Mouse (Mus musculus): ENCODE measurements around the gene Prx. TPM values are rescaled to one million over a fixed set of nuclear protein-coding genes. Genes with fewer than 3 reads are reported as not detected.
A peak's percentile ranks its signal among the peaks of the same experiment; 100 is the strongest.

Prx gene
- under 1 TPM; 0.22 to 0.62 TPM for polyA plus RNA-seq (2017; shearing (Covaris generic))

DNA sequence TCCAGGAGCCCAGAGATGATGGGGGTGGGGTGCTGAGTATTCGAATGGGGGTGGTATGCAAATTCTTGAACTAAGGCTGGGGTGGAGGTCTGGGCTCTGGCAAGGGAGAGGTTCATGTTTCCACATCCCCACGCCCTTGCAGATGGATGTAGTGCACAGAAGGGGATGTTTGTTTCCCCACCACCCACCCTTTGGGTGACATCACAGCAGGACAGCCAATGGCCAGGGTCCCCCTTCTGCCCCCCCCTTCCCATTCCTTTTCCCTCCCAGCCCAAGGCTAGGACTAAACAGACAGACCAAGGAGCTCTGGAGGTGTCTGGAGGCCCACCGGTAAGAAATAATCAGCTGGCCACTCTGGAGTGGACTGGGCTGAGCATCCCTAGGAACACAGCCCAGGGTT lies at the start of gene Prx:
TSS of gene Prx (plus strand) at position 289 of the 400 bp plus-strand sequence.
- no peak for ATAC-seq

DNA sequence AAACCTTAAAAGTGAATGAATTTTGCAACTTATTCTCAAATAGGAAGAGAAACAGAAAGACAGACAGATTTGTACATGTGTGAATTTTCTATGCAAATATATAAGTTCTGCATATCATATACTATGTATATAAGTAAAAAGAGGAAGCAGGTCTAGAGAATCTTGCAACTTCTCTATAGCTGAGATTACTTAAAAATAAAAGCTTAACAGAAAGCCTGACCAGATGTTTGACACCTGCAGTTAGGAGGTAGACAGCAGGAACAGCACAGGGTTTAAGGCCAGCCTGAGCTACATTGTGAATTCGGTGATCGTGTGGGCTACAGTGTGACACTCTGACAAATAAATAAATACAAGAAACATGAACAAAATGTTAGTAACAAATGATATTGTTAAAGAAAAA lies 47.8 kb upstream of the Prx start:
- ATAC-seq = no peak

DNA sequence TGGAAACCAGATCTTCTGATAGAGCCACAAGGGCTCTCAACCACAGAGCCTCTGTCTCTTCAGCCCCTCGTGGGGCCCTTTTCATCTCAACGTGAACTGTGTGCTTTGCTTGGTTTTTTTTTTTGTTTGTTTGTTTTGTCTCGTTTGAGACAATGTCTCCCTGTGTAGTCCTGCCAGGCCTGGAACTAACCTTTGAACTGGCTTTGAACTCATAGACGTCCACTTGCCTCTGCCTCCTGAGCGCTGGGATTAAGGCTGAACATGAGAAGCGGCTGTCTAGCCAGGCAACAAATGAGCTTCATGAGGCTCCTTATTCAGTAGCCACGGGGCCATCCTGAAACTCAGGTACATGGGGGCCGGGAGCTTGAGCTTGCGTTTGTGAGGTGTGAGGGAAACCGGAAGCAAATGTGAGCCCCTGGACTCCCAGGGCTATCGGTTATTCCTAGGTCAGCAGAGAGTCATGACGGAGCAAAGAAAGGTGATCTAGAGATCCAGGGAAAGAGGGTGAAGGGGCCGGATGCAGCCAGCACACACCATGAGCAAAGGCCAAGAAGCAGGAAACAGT lies 46.8 kb upstream of the Prx start:
- ATAC-seq = no peak

DNA sequence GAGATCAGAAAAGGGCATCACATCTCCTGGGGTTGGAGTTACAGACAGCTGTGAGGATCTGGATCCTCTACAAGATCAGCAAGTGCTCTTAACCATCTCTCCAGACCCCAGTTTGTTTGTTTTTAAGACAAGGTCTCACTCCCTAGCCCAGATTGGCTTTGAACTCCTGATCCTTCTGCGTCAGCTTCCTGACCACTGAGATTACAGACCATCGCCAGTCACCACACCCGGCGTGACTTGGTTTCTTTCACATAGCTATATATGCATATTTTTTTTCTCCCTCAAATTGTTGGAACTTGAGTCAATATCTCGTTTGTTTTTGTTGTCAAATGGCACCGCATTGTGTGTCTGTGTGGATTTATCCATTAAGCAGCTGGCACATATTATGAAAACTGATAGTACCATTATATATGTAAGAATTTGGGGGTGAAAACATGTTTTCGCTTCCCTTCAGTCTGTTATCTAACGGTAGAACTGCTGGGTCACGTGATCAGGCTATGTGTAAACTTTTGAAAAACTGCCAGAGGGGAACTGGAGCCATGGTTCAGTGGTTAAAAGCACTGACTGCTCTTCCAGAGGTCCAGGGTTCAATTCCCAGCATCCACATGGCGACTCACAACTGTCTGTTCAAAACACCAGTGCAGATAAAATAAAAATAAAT lies 44.5 kb upstream of the Prx start:
- ATAC-seq = no peak

DNA sequence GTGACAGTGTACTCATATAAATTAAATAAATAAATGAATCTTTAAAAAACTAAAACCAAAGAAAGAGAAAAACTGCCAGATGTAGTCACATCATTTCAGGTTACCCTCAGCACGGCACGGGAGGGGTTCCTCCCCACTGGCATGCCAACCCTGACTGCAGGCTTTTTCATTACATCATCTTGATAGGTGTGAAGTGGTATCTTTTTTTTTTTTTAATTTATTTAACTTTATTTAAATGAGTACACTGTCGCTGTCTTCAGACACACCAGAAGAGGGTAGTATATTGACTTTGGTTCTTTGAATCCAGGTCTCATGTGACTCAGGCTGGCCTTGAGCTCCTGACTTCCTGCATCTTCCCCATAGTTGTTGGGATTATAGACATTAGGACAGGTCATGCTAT lies 43.9 kb upstream of the Prx start:
- ATAC-seq = no peak

DNA sequence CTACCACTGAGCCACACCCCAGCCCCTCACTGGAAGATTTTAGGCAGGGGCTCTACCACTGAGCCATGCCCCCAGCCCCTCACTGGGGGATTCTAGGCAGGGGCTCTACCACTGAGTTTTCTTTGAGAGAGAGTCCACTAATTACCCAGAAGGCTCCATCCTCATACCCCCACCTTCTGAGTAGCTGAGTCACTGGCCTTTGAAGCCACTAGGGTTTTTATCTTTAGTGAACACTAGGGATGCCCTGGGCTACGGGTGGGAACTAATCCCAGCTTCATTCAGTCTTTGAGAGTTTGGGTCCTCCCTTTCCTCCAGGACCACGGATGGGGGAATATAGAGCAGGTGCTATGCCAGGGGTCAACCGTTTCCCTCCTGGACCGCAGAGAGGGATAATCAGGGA lies 40.5 kb upstream of the Prx start:
- no peak for ATAC-seq

DNA sequence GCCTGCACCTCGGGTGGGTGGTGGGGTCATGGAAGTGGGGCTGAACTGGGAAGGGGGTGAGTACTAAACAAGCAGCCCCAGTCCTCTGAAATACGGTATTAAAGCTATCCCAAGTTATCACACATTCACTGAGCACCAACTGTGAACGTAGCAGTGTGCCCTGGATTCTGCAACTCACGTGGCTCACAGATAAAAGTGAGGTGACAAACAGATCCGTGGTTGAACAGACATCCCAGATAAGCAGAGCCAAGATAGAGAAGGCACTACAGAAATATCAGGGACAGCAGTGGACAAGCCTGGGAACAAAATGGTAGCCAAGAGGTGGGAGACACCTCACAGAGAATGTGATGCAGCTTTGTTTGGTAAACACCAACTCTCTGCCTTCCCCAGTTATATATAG lies 39.5 kb upstream of the Prx start:
- no peak for ATAC-seq

DNA sequence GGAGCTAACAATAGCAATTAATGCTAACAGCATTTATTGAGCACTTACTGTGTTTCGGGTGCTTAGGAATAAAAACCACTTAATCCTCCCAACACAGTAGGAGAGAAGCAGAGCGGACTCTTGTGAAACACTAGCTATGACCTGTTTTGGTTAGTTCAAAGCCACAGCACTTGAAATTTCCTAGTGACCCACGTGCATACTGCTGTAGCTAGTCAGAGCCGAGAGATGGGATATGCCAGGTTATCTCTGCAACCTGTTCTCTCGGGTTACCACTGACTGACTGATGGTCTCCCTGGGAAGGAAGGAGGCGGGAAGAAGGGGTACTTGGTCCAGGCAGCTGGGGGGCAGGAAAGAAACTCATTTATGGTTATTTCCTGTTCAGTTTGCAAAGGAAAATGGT lies 38.6 kb upstream of the Prx start:
- ATAC-seq = no peak

DNA sequence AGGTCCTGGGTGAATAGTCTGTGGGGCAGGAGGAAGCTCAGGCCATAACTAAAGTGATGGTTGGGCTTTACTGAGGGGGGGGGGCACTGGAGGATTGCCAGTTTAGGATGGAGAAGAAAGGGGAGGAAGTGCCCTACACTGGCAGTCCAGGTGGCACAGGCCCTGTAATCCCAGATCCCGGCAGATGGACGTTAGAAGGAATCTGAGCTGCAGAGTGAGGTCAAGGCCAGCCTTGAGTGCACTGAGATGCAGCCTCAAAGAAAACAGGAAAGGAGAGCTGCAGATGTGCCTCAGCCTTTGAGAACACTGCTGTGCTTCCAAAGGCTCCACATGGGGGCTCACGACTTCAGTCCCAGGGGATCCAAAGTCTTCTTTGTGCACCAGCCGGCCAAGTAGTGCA lies 31.5 kb upstream of the Prx start:
- ATAC-seq = no peak

DNA sequence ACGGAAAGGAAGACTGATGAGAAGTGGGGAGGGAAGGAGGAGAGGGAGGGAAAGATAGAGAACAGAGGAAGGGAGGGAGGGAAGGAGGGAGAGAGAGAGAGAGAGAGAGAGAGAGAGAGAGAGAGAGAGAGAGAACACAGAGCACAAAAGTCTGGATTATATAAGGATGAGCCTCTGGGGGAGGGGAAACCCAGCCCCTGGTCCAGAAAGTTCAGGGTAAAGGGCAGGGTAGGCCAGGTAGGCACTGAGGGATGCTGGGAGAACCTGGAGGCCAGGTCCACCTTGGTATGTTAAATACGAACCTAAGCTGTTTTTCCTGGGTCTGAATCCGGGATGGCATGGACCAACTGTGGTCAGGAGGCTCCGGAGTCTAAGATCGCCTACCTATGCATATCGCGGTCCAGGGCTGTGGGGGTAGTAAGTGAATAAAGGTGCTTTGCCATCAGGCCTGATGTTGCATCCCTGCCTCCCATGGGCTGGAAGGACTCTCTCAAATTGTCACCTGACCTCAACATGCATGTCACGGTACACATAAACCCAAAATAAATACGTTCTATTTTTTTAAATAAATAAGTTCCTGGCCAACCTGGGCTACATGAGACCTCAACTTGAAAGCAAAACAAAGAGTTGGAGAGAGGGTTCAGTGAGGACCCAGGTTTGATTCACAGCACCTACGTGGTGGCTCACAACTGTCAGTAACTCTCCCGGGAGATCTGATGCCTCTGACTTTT lies 27.6 kb upstream of the Prx start:
- ATAC-seq = no peak

DNA sequence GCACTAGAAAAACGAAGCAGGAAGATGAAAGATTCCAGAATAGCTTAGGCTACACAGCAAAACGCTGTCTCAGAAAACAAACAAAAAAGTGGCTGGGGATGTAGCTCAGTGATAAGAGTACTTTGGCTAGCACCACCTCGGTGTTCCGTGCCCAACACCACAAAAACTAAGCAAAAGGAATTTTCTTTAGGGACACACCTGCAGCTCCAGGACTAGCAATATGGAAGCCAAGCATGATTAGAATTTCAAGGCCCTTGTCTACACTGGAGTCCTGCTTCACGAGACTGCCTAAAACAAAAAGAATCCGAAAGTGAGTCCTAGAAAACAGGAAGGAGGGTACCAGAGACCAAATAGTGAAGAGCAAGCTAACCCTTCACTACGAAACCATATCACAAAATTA lies 26.5 kb upstream of the Prx start:
- no peak for ATAC-seq

DNA sequence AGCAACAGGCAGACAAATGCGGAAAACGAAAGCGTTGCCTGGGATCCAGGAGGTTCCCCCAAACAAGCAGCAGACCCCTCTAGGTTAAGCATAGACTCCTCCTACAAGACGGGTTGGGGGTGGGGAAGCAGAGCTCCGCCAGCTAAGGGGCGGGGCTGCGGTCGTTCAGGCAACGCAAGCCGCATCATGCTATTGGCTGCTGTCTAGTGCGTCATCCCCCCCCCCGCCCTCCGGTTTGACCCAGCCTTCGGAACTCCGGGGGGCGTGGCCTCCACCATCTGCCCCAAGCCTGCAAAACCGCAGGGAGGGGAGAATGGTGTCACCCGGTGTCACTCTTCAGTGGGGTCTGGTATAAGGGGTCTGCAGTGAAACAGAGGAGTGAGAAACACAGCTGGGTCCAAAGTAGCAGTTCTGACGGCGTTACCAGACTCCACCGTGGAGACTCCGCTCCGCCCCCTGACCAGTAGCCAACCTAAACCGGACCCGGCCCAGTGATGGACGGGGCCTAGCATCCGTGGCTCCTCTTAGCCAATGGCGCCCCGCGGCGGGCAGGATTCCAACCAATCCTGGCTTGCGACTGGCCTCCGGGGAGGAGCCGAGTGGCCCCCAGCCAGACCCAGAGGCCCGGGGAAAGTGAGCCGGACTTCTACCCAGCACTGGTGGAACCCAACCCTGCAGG lies 25.8 kb upstream of the Prx start, which contains the start of gene Sertad3:
TSS of gene Sertad3 (plus strand) at position 613 of the 679 bp plus-strand sequence.
- ATAC-seq = peak; percentile 79

DNA sequence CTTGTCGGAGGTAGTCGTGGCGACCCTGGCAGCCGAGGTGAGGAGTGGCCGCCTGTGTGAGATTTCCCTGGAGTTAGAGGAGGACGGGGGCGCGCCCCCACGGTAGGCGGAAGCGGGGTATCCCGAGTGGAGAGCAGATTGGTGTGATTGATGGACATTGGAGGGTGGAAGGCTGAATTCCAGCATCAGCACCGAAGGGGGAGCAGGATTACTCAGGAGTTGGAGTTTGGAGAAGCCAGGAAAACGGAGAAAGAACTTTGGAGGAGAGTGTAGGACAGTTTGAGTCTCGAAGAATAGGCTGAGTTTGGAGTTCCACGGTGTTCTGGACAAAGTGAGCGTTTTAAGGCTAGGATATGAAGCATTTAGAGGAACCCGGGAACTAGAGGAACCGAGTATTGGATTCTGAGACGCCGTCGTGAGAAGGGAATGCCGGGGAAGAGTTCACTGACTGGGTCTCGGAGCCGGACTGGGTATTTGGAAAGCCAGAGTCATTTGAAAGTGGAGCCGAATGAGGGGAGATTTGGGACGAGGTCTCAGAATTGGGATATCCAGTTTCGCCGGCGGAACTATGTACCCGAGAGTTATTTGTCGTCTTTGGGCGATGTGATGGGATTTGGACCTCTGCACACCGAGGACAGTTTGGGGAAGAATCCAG lies 25.2 kb upstream of the Prx start:
- peak; percentile 11 for ATAC-seq

DNA sequence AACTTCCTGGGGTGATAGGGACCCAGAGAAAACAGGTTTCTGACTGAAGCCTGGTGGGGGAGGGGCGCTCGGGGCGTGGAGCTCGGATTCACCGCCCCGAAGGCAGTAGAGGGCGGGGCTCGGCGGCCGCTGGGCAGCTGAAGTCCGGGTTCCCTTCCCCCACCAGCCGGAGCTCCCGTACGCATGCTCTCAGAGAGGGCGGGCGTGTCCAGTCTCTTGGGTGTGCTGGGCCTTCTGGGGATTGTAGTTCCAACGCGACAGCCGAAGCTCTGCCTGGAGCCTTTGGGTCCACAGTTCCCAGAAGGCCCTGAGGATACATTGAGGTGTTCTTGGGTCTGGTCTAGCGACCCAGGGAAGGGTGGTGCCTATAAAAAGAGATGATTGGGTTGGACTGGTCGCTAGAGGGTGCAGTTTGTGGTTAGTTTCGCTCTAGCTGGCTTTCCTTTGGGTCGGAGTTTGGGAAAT lies 24.6 kb upstream of the Prx start:
- peak; percentile 75 for ATAC-seq

DNA sequence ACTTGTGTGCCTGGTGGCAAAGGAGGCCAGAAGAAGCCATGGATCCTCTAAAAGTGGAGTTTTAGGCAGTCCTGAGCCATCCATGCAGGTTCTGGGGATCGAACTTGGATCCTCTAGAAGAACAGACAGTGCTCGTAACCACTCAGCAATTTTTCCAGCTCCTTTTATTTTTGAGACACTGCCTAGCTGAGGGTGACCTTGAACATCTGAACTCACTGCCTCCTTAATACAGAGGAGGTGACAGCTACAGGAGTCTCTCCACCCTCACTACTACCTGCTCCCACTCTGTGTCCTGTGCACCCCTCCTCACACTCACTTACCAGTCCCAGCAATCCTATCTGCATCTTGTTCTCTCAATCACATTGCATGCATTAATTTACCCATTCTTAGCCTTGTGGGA lies 23.5 kb upstream of the Prx start:
- no peak for ATAC-seq

DNA sequence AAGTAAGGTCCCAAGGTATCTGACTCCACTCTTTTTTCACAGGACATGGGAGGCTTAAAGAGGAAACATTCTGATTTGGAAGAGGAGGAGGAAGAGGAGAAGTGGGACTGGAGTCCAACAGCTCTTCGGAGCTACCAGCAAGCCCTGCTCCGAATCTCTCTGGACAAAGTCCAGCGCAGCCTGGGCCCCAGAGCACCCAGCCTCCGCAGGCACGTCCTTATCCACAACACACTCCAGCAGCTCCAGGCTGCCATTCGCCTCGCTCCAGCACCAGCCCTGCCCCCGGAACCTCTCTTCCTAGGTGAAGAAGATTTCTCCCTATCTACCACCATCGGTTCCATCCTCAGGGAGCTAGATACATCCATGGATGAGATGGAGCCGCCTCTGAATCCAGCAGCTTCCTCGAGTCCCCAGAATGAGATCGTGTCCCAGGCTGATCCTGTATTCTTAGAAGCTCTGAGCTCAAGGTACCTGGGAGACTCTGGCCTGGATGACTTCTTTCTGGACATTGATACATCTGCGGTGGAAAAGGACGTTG lies 23.0 kb upstream of the Prx start:
- no peak for ATAC-seq

DNA sequence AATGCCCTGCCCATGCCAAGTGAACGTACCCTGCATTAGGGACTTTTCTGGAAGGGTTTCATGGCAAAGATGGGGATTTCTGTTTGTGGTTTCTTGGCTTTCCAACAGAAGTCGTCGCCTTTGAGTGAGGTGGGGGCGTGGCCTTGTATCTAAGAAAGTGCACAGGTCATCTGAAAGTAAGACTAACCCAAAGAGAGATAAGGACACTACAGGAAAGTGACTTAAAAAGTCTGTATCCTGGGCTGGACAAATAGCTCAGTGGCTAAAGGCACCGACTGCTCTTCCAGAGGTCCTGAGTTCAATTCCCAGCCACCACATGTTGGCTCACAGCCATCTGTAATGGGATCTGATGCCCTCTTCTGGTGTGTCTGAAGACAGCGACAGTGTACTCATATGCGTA lies 20.6 kb upstream of the Prx start:
- ATAC-seq = no peak

DNA sequence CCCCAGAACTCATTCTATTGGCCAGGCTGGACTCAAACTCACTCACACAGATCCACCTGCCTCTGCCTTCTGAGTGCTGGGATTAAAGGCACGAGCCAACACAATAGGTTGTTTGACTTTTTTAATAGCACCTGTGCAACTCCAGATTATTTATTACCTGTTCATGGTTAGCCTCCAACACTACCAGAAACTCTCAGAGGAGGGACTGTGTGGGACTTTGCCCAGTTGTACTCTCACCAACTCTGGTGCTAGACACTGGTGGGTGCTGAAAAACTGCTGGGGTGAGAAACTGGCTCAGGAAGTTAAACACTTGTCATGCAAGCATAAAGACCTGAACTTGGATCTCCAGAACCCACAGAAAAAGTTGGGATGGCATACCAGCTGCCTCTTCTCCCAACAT lies 19.4 kb upstream of the Prx start:
- no peak for ATAC-seq

DNA sequence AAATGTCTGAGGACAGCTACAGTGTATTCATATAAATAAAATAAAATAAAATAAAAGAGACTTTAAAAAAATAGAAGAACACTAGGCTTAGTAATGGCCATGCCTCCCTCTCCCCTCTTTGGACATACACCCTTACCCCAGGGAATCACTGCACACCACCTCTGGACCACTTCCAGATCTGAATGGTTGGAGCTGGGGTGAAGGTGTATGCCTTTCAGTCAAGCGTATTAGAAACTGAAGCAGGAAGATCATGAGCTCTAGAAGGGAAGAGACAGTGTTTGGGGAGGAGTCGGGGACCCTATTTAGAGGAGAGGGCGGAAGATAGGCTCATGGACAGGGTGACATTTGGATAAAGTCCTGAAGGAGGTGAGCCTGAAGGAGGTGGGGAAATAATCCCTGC lies 18.6 kb upstream of the Prx start:
- no peak for ATAC-seq

DNA sequence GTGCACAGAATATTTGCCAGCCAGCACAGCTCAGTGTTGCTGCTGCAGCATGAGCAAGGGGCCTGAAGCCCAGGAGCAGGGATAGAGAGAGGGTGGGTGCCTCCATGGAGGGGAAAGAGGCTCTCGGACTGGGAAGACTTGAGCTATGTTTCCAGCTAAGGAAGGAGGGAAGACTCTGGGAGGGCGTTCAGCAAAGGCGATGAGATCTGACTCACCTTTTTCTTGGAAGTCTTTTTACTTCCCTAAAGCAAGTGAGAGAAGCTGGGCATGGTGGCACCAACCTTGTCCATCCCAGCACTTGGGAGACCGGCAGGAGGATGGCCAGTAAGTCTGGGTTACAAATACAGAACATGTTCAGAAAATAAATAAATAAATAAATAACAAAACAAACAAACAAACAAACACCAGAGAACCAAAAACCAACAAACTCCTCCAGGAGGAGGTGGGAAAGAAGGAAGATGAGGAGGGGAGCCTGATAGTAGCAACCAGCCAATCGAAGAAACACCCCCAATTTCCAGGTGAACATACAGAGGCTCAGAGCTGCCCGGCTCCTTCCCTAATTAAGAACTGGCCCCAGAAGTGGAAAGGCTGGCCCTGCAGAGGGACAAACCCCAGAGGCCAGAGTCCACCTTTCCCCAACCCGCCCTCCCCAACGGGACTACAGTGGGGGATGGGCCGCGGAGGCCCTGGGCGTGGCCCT lies 18.0 kb upstream of the Prx start:
- ATAC-seq = no peak

DNA sequence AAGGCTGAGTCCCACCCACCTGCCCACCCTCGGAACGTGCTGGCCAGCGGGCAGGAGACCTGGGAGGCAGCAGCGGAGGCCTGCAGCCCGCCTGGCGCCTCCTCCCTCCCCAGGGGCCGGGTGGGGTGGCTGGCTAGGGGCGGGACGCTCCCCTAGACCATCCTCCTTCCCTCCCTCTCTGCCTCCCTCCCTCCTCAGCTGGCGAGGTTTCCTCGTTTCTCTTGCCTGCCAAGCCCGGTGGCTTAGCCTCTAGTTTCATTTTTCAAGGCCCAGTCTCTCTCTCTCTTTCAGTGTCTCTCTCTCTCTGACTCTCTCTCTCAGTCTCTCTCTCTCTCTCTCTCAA lies 17.5 kb upstream of the Prx start:
- ATAC-seq = peak; percentile 84

DNA sequence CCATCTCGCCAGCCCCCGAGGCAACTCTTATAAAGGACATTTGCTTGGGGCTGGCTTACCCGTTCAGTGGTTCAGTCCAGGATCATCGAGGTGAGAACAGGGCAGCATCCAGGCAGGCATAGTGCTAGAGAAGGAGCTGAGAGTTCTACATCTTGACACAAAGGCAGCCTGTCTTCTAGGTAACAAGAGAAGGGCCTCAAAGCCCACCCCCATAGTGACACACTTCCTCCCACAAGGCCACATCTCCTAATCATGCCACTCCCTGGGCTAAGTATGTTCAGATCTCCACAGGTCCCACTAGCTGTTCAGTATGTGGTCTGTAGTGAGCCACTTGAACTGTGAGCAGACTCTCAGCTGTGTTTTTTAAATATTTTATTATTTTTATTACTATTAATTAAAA lies 15.3 kb upstream of the Prx start:
- ATAC-seq = no peak

All from CD4-positive, CD25-positive, alpha-beta regulatory T cell, adult 4 months (primary cell).